Mouse (Mus musculus) heart, embryonic 14.5 days (tissue): ENCODE measurements around the gene Per3. TPM values are rescaled to one million over a fixed set of nuclear protein-coding genes. Genes with fewer than 3 reads are reported as not detected.
"Not testable (repeated sequence)": the region's sequence is repeated elsewhere in the genome, so short reads cannot be mapped to it uniquely, and the experiment has no call there.

Source experiments
- ATAC-seq: fragments of 200-750 bp; cut with Nextera tagmentation; 2 replicates; pipeline ENCODE4 v1.8.0; 2017; ENCODE audit warnings: low read depth, moderate TSS enrichment; ENCODE audit not compliant: insufficient number of reproducible peaks, insufficient read depth, low FRiP score
- H3K27ac ChIP-seq, 2 experiments: fragments of 200-500 bp in 1 of 2; fragments of 300-500 bp in 1 of 2; sonication (generic) in 1 of 2; replicated peaks in 1 of 2; 2 replicates each; pipeline ENCODE4 v1.5.1; 2012 to 2014; ENCODE audit warnings: low read depth in 2 of 2, low read length in 2 of 2, control low read depth in 1 of 2, mild to moderate bottlenecking in 1 of 2, mixed read lengths in 1 of 2; ENCODE audit not compliant: control insufficient read depth in 1 of 2, insufficient read depth in 1 of 2
- H3K27me3 ChIP-seq: fragments of 300-500 bp; sonication (generic); 2 replicates; pipeline ENCODE4 v1.6.1; 2014; ENCODE audit warnings: mild to moderate bottlenecking, low read length, control low read depth; ENCODE audit not compliant: control insufficient read depth, insufficient read depth
- H3K36me3 ChIP-seq: fragments of 300-500 bp; sonication (generic); 2 replicates; pipeline ENCODE4 v1.6.1; 2014; ENCODE audit warnings: mild to moderate bottlenecking, control low read depth, low read length, mixed read lengths; ENCODE audit not compliant: control insufficient read depth, insufficient read depth
- H3K4me1 ChIP-seq, 2 experiments: fragments of 200-500 bp in 1 of 2; fragments of 300-500 bp in 1 of 2; sonication (generic) in 1 of 2; 2 replicates each; pipeline ENCODE4 v1.6.1; 2012 to 2014; ENCODE audit warnings: low read length in 2 of 2, control low read depth in 1 of 2, mixed read lengths in 1 of 2; ENCODE audit not compliant: control insufficient read depth in 2 of 2, insufficient read depth in 2 of 2
- H3K4me2 ChIP-seq: fragments of 300-500 bp; sonication (generic); 2 replicates; pipeline ENCODE4 v1.6.1; 2014; ENCODE audit warnings: mild to moderate bottlenecking, low read length
- H3K4me3 ChIP-seq, 2 experiments: fragments of 200-500 bp in 1 of 2; fragments of 300-500 bp in 1 of 2; sonication (generic) in 1 of 2; 2 replicates each; pipeline ENCODE4 v1.5.1; 2012 to 2014; ENCODE audit warnings: low read length in 2 of 2, mild to moderate bottlenecking in 2 of 2, control low read depth in 1 of 2, low read depth in 1 of 2, moderate library complexity in 1 of 2; ENCODE audit not compliant: control insufficient read depth in 1 of 2, insufficient read depth in 1 of 2
- H3K9ac ChIP-seq: fragments of 300-500 bp; sonication (generic); 2 replicates; pipeline ENCODE4 v1.6.1; 2014; ENCODE audit warnings: mild to moderate bottlenecking, low read length
- H3K9me3 ChIP-seq: fragments of 300-500 bp; sonication (generic); 2 replicates; pipeline ENCODE4 v1.6.1; 2016; ENCODE audit warnings: low read length, control low read depth; ENCODE audit not compliant: control insufficient read depth
- WGBS: fragments of 180-500 bp; shearing (Covaris S2); extraction: QIAGEN DNeasy Blood & Tissue Kit; methylation state at CpG from one replicate; pipeline ENCODE4 v1.1.7; 2014; 5-methylcytosine and 5-hydroxymethylcytosine counted together
- polyA plus RNA-seq: library from polyadenylated mRNA; unstranded; fragments of >200 nt; fragmentation: Nextera tagmentation; extraction: Ambion mirVana; gene quantifications from 2 replicates; pipeline ENCODE4 v1.2.1, GENCODE M21; 2014

Gene Per3
- polyA plus RNA-seq, 1 experiment from 2014 or later, result 11.3 TPM

GRCm38 (mm10) chr4:151027001-151027400 is 17.5 kb downstream of the Per3 start:
- H3K27ac ChIP-seq, result no peak overlapping the region
- H3K9me3 ChIP-seq, result no peaks in the 10 kb centered on the region
- no peak for ATAC-seq
- peaks cover 0 to 3% of the 10 kb centered on the region in 2 experiments; a peak in 1 of 4 replicates for H3K4me1 ChIP-seq
- H3K4me2 ChIP-seq, result no peak overlapping the region
- no peaks in the 10 kb centered on the region for H3K27me3 ChIP-seq
- H3K9ac ChIP-seq, result no peak overlapping the region
- H3K4me3 ChIP-seq, result no peak overlapping the region
- WGBS, result 45% methylated on average over 6 of the region's 6 CpGs
- peaks cover 32% of the 10 kb centered on the region for H3K36me3 ChIP-seq

GRCm38 (mm10) chr4:151024152-151024551 is 20.3 kb downstream of the Per3 start:
- peaks cover 37% of the 10 kb centered on the region for H3K36me3 ChIP-seq
- no peaks in the 10 kb centered on the region for H3K9me3 ChIP-seq
- peaks cover 0 to 3% of the 10 kb centered on the region in 2 experiments; a peak in 1 of 4 replicates for H3K4me1 ChIP-seq
- ATAC-seq, result no peak
- no peak overlapping the region for H3K9ac ChIP-seq
- no peaks in the 10 kb centered on the region for H3K27me3 ChIP-seq
- 31% methylated on average over 9 of the region's 9 CpGs for WGBS
- no peak overlapping the region for H3K4me2 ChIP-seq
- no peak overlapping the region for H3K4me3 ChIP-seq
- no peak overlapping the region for H3K27ac ChIP-seq

GRCm38 (mm10) chr4:151017356-151017755 is 27.1 kb downstream of the Per3 start:
- not testable (repeated sequence) for H3K9me3 ChIP-seq, H3K27me3 ChIP-seq, ATAC-seq, H3K27ac ChIP-seq, H3K4me3 ChIP-seq, H3K4me2 ChIP-seq, H3K4me1 ChIP-seq, H3K9ac ChIP-seq
- 83% methylated on average over 1 of the region's 1 CpGs for WGBS
- peaks cover 47% of the 10 kb centered on the region for H3K36me3 ChIP-seq

GRCm38 (mm10) chr4:151015946-151016345 is 28.5 kb downstream of the Per3 start:
- Histone ChIP-seq H3K4me1 (peaks cover 0 to 4% of the 10 kb centered on the region in 2 experiments; a peak in 1 of 4 replicates), H3K36me3 (peaks cover 37% of the 10 kb centered on the region), H3K9me3 (no peaks in the 10 kb centered on the region), H3K27ac (no peak overlapping the region), H3K4me2 (no peak overlapping the region), H3K4me3 (no peak overlapping the region), H3K27me3 (no peaks in the 10 kb centered on the region), H3K9ac (no peak overlapping the region)
- 89% methylated on average over 10 of the region's 10 CpGs for WGBS
- ATAC-seq, result no peak

GRCm38 (mm10) chr4:151010316-151010715 is 34.1 kb downstream of the Per3 start:
- Histone ChIP-seq H3K27me3 (no peaks in the 10 kb centered on the region), H3K9ac (no peak overlapping the region), H3K27ac (no peak overlapping the region), H3K4me1 (peaks cover 0 to 4% of the 10 kb centered on the region in 2 experiments; a peak in 1 of 4 replicates), H3K36me3 (peaks cover 31% of the 10 kb centered on the region), H3K4me3 (no peak overlapping the region), H3K4me2 (no peak overlapping the region), H3K9me3 (no peaks in the 10 kb centered on the region)
- ATAC-seq, result no peak
- WGBS, result 81% methylated on average over 7 of the region's 7 CpGs

- H3K36me3 ChIP-seq, result peaks cover 28% of the 10 kb centered on the region
- no peak overlapping the region for H3K4me3 ChIP-seq
- WGBS, result 52% methylated on average over 6 of the region's 6 CpGs
- ATAC-seq, result no peak
- no peak overlapping the region for H3K9ac ChIP-seq
- no peaks in the 10 kb centered on the region for H3K27me3 ChIP-seq
- no peak overlapping the region for H3K4me2 ChIP-seq
- H3K4me1 ChIP-seq, result no peaks in the 10 kb centered on the region
- H3K9me3 ChIP-seq, result no peaks in the 10 kb centered on the region
- H3K27ac ChIP-seq, result no peak overlapping the region
Observed at GRCm38 (mm10) chr4:151006945-151007344, 37.5 kb downstream of the Per3 start.

GRCm38 (mm10) chr4:151005656-151006318 is 38.7 kb downstream of the Per3 start:
- no peak overlapping the region for H3K9ac ChIP-seq
- no peak overlapping the region for H3K4me2 ChIP-seq
- ATAC-seq, result no peak
- H3K27me3 ChIP-seq, result no peaks in the 10 kb centered on the region
- WGBS, result 88% methylated on average over 13 of the region's 13 CpGs
- H3K4me1 ChIP-seq, result no peaks in the 10 kb centered on the region
- peaks cover 28% of the 10 kb centered on the region for H3K36me3 ChIP-seq
- H3K9me3 ChIP-seq, result no peaks in the 10 kb centered on the region
- H3K4me3 ChIP-seq, result no peak overlapping the region
- no peak overlapping the region for H3K27ac ChIP-seq

GRCm38 (mm10) chr4:151001397-151001796 is 43.1 kb downstream of the Per3 start:
- Histone ChIP-seq H3K27me3 (no peaks in the 10 kb centered on the region), H3K27ac (no peak overlapping the region), H3K36me3 (peaks cover 15% of the 10 kb centered on the region), H3K4me2 (no peak overlapping the region), H3K9me3 (no peaks in the 10 kb centered on the region), H3K4me3 (no peak overlapping the region), H3K9ac (no peak overlapping the region), H3K4me1 (no peaks in the 10 kb centered on the region)
- WGBS, result 67% methylated on average over 13 of the region's 13 CpGs
- ATAC-seq, result no peak
